Mouse (Mus musculus) gonadal fat pad, adult 2 months (tissue): ENCODE measurements at regions not wholly inside any gene's neighbourhood (a gene's known extent, or its start where the extent isn't known, plus 50 kb on each side); places are given as distances from the start of the nearest gene placed in this dataset.

ENCODE experiments used
- DNase-seq: peaks from one replicate; pipeline ENCODE4 v3.0.0-alpha.2; 2012; ENCODE audit warnings: low read depth

DNA sequence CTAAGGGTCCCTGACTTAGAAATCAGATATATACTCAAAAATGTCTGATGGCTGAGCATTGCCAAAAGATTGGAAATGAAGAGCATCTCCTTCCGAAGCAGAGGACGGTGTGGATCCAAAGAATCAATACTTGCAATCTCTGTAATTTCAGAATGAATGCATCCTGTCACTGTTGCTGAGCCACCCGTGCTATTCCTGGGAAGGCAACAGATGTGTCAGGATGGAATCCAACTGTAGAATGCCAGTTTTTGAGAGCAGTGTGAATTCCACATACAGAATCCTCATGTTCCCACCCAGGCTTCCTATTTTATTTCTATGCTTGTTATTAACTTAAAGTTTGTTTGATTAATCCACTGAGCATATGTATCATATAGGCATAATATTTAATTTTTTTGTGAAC is 633.9 kb downstream of the Kcnj2 start:
- no peak for DNase-seq

GRCm38 (mm10) chr11:111706882-111707281 is 640.9 kb downstream of the Kcnj2 start:
- DNase-seq: no peak

GRCm38 (mm10) chr11:111715401-111715800 is 649.4 kb downstream of the Kcnj2 start:
- no peak for DNase-seq

DNA sequence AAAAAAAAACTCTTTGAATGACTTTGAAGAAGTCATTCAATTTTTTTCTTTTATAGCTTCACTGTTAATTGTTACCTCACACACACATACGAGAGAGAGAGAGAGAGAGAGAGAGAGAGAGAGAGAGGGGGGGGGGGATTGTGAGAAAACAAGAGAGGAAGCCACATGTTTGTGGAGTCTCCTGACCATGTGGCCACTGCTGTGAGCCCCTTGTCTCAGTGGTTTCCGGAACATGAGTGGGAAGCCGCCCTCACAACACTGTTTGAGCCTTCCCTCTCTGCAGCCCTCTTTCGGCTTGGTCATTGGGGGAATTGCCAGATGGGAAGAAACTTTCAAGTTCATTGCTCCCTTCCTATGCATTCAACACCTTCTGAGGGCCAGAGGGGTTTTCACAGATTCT is 656.3 kb downstream of the Kcnj2 start:
- no peak for DNase-seq

- DNase-seq: no peak
These were observed 662.2 kb downstream of the Kcnj2 start for GRCm38 (mm10) chr11:111728148-111728547.

GRCm38 (mm10) chr11:111732096-111732495 is 666.1 kb downstream of the Kcnj2 start:
- DNase-seq: no peak

DNA sequence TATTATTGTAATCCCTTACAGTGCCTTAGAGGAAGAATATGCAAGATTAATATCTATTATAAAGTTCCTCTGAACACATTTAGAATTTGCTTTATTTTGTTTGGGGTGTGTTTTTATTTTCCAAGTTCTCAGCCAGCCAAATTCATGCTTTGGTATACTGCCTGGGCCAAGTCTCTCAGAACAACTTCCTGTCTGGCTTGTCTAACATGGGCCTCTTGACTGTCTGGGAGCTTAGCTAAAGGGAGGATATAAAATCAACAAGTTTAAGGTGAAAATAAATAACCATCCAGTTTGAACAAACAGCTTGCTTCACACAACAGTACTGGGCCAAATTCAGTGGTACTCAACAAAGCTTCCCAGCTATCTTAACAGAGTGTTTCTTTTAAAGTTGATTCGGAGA is 669.5 kb downstream of the Kcnj2 start:
- no peak for DNase-seq

GRCm38 (mm10) chr11:111735961-111736360 is 670.0 kb downstream of the Kcnj2 start:
- DNase-seq: no peak

DNA sequence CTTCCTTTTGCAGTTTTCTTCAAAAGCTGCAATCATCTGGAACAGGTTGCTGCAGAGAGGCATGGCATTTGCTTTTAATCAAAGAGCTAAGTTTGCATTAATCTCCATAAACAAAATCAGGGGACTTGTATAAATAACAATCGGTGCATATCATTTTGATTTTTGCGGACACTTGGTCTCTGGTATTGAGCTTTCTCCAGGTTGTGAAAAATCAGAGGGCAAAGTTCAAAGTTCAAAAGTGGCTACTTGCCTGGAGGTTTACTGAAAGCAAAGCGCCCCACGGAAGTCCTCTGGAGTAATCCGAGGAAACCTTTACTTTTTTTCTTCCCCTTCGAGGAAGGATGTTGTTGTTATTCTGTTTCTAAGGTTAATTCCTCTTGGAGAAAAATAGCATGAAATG is 677.4 kb downstream of the Kcnj2 start:
- DNase-seq: no peak

DNA sequence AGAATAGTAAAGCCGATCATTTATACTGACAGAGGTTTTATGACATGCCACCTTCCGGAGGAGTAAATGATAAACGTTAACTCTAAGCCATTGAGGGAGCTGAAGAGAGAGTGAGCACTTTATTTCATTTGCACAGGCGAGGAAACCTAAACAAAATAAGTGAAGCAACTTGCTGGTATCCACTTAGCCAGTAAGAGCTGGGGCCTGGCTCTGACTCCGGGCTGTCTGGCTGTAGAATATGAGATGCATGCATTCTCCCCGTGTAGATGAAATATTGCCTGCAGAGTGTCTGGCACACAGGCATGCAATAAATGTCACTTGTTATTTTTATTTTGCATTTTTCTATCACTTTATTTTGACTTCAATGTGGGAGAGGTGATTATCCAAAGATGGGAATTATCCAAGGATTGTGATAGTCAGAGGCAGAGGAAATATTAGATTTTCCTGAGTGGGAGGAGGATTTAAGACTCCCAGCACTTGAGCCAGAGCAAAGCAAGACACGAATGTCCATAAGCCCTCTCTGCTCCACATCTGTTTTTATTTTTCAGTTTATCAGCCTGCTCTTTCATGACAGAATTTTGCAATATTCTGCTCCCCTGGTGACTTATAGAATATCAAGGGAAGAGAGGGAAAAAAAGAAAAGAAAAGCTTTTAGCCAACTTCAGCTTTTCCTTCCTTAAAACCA is 681.4 kb downstream of the Kcnj2 start:
- no peak for DNase-seq

- no peak for DNase-seq
These were observed 682.0 kb downstream of the Kcnj2 start for GRCm38 (mm10) chr11:111747947-111748322.

- DNase-seq: no peak
These were observed 682.5 kb downstream of the Kcnj2 start for GRCm38 (mm10) chr11:111748496-111748895.

DNA sequence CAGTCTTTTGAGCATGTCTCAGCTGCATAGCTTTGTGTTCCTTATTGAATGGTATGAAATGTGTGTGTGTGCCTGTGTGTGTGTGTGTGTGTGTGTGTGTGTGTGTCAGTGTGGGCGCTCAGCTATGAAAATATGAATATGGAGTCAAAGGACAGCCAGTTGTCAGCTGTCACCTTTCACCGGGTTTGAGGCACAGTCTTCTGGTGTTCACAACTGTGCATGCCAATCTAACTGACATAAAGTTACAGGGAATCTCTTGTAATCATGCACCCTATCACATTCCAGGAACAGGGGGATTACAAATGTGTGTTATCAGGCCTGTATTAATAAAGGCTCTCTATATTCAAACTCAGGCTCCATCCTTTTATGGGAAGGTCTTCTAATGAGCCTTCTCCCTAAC is 688.8 kb downstream of the Kcnj2 start:
- DNase-seq: no peak

GRCm38 (mm10) chr11:111763081-111763480 is 697.1 kb downstream of the Kcnj2 start:
- DNase-seq: no peak

DNA sequence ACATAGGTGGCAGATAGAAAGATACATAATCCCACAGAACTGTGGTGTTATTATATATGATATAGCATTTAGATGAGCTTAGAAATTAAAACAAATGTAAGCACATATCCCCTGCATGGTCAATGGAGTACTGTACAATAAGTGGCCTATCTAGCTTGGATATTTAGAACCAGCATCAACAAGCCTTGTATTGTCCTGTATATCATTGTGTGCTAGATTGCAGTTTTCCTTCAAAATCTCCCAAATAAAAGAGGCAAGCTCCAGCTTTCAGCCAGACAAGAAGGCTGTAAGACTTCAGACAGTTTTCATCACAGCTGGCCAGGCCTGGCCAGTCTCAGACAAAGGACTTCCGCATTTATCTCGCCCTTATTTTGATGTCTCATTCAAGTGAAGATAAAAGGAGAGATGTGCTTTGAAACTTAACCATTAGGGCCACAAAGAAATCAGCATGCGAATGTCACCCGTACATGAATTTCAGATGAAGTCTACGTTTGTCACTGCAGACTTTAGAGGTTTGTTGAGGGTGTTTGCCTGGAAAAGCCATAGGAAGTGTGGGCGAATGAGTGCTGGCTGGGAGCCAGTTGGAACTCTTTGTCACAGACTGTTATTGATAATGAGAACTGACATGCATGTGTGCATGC is 700.5 kb downstream of the Kcnj2 start:
- DNase-seq: no peak

DNA sequence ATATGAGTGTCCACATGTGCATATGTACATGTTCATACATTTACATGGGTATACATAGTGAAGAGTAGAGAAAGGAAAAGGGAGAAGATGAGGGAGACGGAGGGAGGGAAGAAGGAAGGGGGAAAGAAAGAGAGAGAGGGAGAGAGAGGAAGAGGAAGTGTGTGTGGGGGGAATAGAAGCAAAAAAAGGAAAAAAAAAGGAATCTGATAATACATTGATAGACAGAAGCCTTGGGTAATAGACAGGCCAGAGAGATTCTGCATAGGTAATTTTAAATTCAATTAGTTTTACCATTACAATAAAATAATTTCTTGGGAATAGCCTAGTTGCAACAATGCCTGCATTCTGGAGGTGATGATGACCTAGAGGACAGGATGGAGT is 701.0 kb downstream of the Kcnj2 start:
- DNase-seq: no peak

GRCm38 (mm10) chr11:111774108-111774679 is 708.2 kb downstream of the Kcnj2 start:
- no peak for DNase-seq

DNA sequence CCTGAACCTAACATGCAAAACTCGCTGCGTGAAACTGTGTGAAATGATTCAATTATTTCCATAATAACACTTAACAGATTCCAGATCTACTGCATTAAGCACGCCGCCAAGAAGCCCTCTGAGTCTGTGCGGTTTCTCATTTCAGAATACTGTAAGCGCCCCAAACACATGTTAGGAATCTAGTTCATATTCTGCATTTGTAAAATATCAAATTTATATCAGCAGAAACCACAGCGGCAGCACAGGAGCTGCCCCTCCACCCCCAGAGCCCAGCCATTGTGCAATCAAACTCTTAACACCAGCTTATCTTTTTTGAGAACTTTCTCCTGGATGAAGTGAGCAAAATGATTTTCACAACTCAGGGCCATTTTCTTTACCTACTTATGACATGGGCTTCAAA is 715.4 kb downstream of the Kcnj2 start:
- DNase-seq: no peak

DNA sequence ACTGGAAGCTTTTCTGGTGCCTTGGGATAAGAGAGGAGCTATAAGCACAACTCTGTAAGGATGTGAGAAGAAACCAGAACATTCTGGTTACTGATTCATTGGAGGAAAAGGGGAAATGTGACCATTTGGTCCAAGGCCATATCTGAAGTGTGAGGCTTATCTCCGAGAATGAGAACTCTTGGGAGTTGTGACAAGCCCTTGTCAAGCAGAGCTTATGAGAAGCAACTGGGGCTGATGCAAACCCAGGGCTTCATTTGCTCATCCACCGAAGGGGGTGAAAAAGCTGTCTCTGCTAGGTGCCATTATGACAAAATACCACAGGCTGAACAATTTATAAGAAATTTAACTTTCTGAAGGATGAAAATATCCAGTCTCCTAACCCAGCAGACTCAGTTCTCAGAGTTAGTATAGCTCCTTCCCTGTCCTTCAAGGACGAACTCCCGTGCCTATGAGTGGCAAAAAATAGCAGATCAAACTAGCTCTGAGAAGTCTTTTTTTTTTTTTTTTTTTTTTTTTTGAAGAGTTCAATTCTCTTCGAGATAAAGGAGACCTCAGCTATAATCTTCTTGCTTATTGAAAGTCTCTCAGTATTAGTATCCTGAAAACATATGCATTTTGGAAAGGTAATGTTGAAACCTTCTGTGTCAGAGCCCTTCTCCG is 725.4 kb downstream of the Kcnj2 start:
- DNase-seq: no peak

DNA sequence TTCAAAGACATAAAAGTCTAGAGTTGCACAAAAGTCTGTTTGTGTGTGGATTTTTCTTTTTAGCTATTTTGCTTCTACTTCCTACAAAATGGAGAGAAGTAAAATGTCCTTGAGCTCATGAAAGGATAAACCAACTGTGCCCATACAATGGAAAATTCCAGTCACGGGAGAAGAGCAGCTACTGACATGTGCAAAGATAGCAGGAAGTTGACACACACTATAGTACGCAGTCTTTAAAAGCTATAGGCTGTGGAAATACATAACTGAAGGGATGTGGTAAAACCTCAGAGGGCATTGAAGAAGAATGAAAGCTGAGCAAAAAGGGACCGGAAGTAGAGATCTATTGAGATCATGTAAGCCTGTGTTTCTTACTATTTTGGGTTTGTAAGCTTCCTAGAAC is 735.1 kb downstream of the Kcnj2 start:
- no peak for DNase-seq

DNA sequence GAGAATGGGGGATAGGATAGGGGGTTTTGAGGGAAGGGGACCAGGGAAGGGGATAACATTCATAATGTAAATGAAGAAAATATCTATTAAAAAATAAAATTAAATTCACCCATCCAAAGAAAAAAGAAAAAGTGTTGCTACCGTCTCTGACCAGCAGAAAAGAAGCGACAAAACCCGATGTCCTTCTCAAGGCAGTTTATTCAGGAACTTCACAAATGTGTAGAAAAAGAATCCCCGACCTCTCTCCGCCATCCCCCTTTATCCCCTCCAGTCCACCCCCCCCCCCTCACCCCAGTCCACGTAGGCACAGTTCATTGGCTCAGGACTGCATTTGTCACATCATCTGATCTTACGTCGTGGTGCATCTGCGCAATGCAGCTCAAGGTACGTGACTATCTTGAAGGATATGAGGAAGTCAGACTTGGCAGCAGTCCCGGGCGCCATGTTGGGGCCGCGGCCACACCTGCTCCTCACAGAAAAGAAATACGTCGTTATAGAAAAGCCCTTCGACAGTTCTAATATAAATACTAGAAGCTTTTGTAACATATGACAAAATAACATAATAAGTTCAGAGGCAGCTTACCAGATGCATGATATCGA is 750.3 kb downstream of the Kcnj2 start:
- DNase-seq: no peak

GRCm38 (mm10) chr11:111818124-111818523 is 752.2 kb downstream of the Kcnj2 start:
- DNase-seq: no peak

DNA sequence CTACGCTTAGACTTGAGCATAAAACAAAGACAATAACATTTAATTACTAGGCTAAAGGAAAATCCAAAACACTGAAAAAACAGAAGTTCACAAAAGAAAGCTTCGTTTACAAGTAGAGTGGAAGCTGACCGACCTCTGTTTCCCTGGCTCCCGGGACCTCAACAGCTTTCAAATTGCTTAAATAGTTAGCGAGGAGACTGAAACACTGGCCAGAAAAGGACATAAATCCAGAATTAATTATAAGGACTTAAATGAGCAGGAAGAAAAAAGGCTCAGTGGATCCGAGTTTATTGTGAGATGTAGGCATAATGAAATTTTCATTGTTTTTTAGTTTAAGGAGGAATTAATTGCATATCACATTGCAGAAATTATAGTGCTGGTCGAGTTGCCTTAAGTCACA is 754.4 kb downstream of the Kcnj2 start:
- DNase-seq: no peak
